In the genomic region with DNA sequence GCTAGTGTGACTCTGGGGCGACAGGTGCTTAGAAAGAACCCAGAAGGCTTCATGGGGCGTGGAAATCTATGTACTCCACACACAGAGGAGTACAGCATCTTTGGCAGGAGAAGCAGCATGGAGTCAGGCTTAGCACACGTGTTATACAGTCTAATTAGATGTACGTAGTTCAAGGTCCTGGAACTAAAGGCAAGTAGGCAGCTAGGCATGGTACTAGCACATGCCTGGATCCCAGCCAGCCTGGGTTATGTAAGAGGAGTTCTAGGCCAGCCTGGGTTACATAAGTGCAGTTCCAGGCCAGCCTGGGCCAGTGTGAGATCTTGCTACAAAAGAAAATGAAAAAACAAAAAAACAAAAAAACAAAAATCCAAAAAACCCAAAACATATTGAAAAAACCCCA, we compare ENCODE assay signal across 12 mouse cellular contexts. TPM values are rescaled to one million over a fixed set of nuclear protein-coding genes. Genes with fewer than 3 reads are reported as not detected.
A peak's percentile ranks its signal among the peaks of the same experiment; 100 is the strongest.
DNase-seq lines count a peak whose midpoint lies in the region; ATAC-seq and TF ChIP-seq lines count a peak whose summit lies in the region.
"Had no signal": no experiment of that assay in that cellular context is flagged by ENCODE, and none has a peak within 500 bp of the region (broad histone marks: within the 10 kb centered on the region; RNA-seq: fewer than 3 reads in every experiment).

No protein-coding gene starts in this region.

- H3K27ac ChIP-seq in kidney, adult 2 months (ENCODE audit: insufficient read depth, low read depth, low read length): no peak overlapping the region
- H3K27ac ChIP-seq in kidney, embryonic 14.5 days (ENCODE audit: low read depth, low read length): no peak overlapping the region
- peak overlapping the region; percentile 84 for H3K27ac ChIP-seq in cerebellum, adult 2 months (ENCODE audit: insufficient read depth, low read length)
- H3K27ac ChIP-seq in limb, embryonic 10.5 days: no peak overlapping the region
- H3K27ac ChIP-seq: limb, embryonic 15.5 days had no signal

- no peak for TF ChIP-seq CTCF in kidney, adult 2 months (conservative IDR thresholded peaks at IDR 0.05; ENCODE audit: insufficient read depth, insufficient read length, low read depth, low read length)
- no peak for TF ChIP-seq CTCF in cerebellum, adult 2 months (IDR thresholded peaks at IDR 0.05; ENCODE audit: borderline replicate concordance, insufficient read depth, low read depth, low read length)

- no peaks in the 10 kb centered on the region for H3K27me3 ChIP-seq in kidney, adult 2 months (replicated peaks; ENCODE audit: control insufficient read depth, insufficient read depth, low read length)
- H3K27me3 ChIP-seq in kidney, embryonic 14.5 days (ENCODE audit: control insufficient read depth, insufficient read depth, low read length): no peaks in the 10 kb centered on the region
- no peaks in the 10 kb centered on the region for H3K27me3 ChIP-seq in cerebellum, adult 2 months (ENCODE audit: control insufficient read depth, insufficient read depth, low read length)
- no peaks in the 10 kb centered on the region for H3K27me3 ChIP-seq in limb, embryonic 10.5 days (ENCODE audit: low read depth, poor library complexity, severe bottlenecking)
- H3K27me3 ChIP-seq: limb, embryonic 15.5 days had no signal

- DNase-seq in kidney, adult 2 months: peak; percentile 90
- DNase-seq in adrenal gland, postnatal 14 days: peak; percentile 79
- peak; percentile 89 for DNase-seq in cerebellum, adult 2 months
- DNase-seq in kidney, postnatal 25 days: peak; percentile 80 to 90
- no peak for DNase-seq in heart, postnatal 4 days
- no peak for DNase-seq in right cerebral cortex, postnatal 25 days
- DNase-seq in limb, embryonic 10.5 days (ENCODE audit: low spot score): no peak
- DNase-seq: thymus, postnatal 4 days had no signal

- no peak overlapping the region for H3K4me3 ChIP-seq in kidney, adult 2 months (ENCODE audit: insufficient read depth, low read depth, low read length)
- H3K4me3 ChIP-seq in kidney, embryonic 14.5 days (ENCODE audit: low read length): no peak overlapping the region
- H3K4me3 ChIP-seq in cerebellum, adult 2 months (replicated peaks; ENCODE audit: insufficient read depth, low read depth, low read length): no peak overlapping the region
- no peak overlapping the region for H3K4me3 ChIP-seq in limb, embryonic 10.5 days
- H3K4me3 ChIP-seq: limb, embryonic 15.5 days had no signal

- WGBS in kidney, adult 2 months: 52% methylated on average over 4 of the region's 4 CpGs
- 51% methylated on average over 4 of the region's 4 CpGs for WGBS in kidney, embryonic 14.5 days
- WGBS in cerebellum, adult 2 months: 35% methylated on average over 4 of the region's 4 CpGs
- 60% methylated on average over 4 of the region's 4 CpGs for WGBS in limb, embryonic 10.5 days

- TF ChIP-seq POLR2A in kidney, adult 2 months (IDR thresholded peaks at IDR 0.05; ENCODE audit: low read depth, low read length): no peak
- TF ChIP-seq POLR2A in cerebellum, adult 2 months (IDR thresholded peaks at IDR 0.05; ENCODE audit: borderline replicate concordance, insufficient read depth, low read length): no peak

- no peaks in the 10 kb centered on the region for H3K36me3 ChIP-seq in kidney, adult 2 months (ENCODE audit: control insufficient read depth, insufficient read depth, low read length)
- no peaks in the 10 kb centered on the region for H3K36me3 ChIP-seq in kidney, embryonic 14.5 days (ENCODE audit: control insufficient read depth, insufficient read depth, low read length)
- H3K36me3 ChIP-seq in limb, embryonic 10.5 days: no peaks in the 10 kb centered on the region
- H3K36me3 ChIP-seq: limb, embryonic 15.5 days had no signal

- H3K9ac ChIP-seq in kidney, embryonic 14.5 days (ENCODE audit: low read depth, low read length): no peak overlapping the region
- H3K9ac ChIP-seq: limb, embryonic 15.5 days had no signal

- ATAC-seq in kidney, embryonic 14.5 days (ENCODE audit: low FRiP score, low TSS enrichment): no peak

- H3K9me3 ChIP-seq in kidney, embryonic 14.5 days (ENCODE audit: control insufficient read depth, low read length): no peaks in the 10 kb centered on the region
- no peaks in the 10 kb centered on the region for H3K9me3 ChIP-seq in limb, embryonic 10.5 days (replicated peaks)
- H3K9me3 ChIP-seq: limb, embryonic 15.5 days had no signal

- H3K4me1 ChIP-seq in kidney, adult 2 months (ENCODE audit: control insufficient read depth, insufficient read depth, low read length): no peaks in the 10 kb centered on the region
- no peaks in the 10 kb centered on the region for H3K4me1 ChIP-seq in kidney, embryonic 14.5 days (ENCODE audit: control insufficient read depth, insufficient read depth, low read length)
- H3K4me1 ChIP-seq in cerebellum, adult 2 months (ENCODE audit: control insufficient read depth, insufficient read depth, low read length): peaks cover 9% of the 10 kb centered on the region
- H3K4me1 ChIP-seq in limb, embryonic 10.5 days: no peaks in the 10 kb centered on the region; the same call in 1 of the 2 replicates

- no peak overlapping the region for H3K4me2 ChIP-seq in kidney, embryonic 14.5 days (replicated peaks; ENCODE audit: low read depth, low read length)
- H3K4me2 ChIP-seq: limb, embryonic 15.5 days had no signal

RNA-seq across cellular contexts. Expression of gene Nrg4, which starts 49.1 kb away (rescaled TPM):
- 8.3 and 11.4 TPM in 2 replicates for polyA plus RNA-seq in kidney, adult 2 months (2012; rRNA removed)
- 0.86 and 1.3 TPM in 2 replicates for polyA plus RNA-seq in kidney, embryonic 14.5 days (2014; fragmentation: Nextera tagmentation; extraction: Ambion mirVana)
- total RNA-seq in adrenal gland, postnatal 14 days (2021): 56.9 and 65.7 TPM in 2 replicates
- polyA plus RNA-seq in cerebellum, adult 2 months (2012; rRNA removed): 2.3 and 2.7 TPM in 2 replicates
- 1 to 10 TPM in 1 of 2 experiments, under 1 TPM in 1; 0.71 to 1.2 TPM for total RNA-seq in heart, postnatal 4 days (2021)
- 1.1 and 1.4 TPM in 2 replicates for polyA plus RNA-seq in limb, embryonic 10.5 days (2016; fragmentation: Nextera tagmentation; extraction: Ambion mirVana)

RNA-seq across cellular contexts. Expression of gene Tmem266, which starts 49.2 kb away (rescaled TPM):
- polyA plus RNA-seq in kidney, adult 2 months (2012; rRNA removed): 0.23 and 0.31 TPM in 2 replicates
- 0.09 and 0.39 TPM in 2 replicates for polyA plus RNA-seq in kidney, embryonic 14.5 days (2014; fragmentation: Nextera tagmentation; extraction: Ambion mirVana)
- total RNA-seq in adrenal gland, postnatal 14 days (2021): 0.93 and 1.3 TPM in 2 replicates
- 47.5 and 56.1 TPM in 2 replicates for polyA plus RNA-seq in cerebellum, adult 2 months (2012; rRNA removed)
- total RNA-seq in heart, postnatal 4 days (2021): under 1 TPM; 0.83 TPM
- polyA plus RNA-seq in limb, embryonic 10.5 days (2016; fragmentation: Nextera tagmentation; extraction: Ambion mirVana): 0.23 and 0.49 TPM in 2 replicates
- total RNA-seq: common myeloid progenitor, adult 5-6 weeks; megakaryocyte, adult 5-6 weeks had no signal

Comparison
In these comparisons a context has a peak if more than half of its experiments do, and no peak if none do; other contexts are left out.
1. DNase-seq: peak in kidney, adult 2 months (single experiment), adrenal gland, postnatal 14 days (single experiment), cerebellum, adult 2 months (2 of 2) and kidney, postnatal 25 days (2 of 2); none in heart, postnatal 4 days (single experiment), right cerebral cortex, postnatal 25 days (single experiment) and limb, embryonic 10.5 days (single experiment).
2. RNA of gene Tmem266, which starts 49.2 kb away (polyA plus RNA-seq): 47.5 to 56.1 TPM in cerebellum, adult 2 months; 0.23 to 0.49 TPM in limb, embryonic 10.5 days, 0.23 to 0.31 TPM in kidney, adult 2 months and 0.09 to 0.39 TPM in kidney, embryonic 14.5 days; every median in the first group is over 10 times any median in the second.